Mouse (Mus musculus) embryonic facial prominence, embryonic 13.5 days (tissue): ENCODE results near the gene Pdf. TPM values are rescaled to one million over a fixed set of nuclear protein-coding genes. Genes with fewer than 3 reads are reported as not detected.
"Not testable (repeated sequence)": the region's sequence is repeated elsewhere in the genome, so short reads cannot be mapped to it uniquely, and the experiment has no call there.

Source experiments
- ATAC-seq: fragments of 200-750 bp; cut with Nextera tagmentation; 2 replicates; pipeline ENCODE4 v1.8.0; 2017; ENCODE audit warnings: low read depth; ENCODE audit not compliant: insufficient number of reproducible peaks, insufficient read depth, low FRiP score, low TSS enrichment
- H3K27ac ChIP-seq: fragments of 300-500 bp; sonication (generic); 2 replicates; pipeline ENCODE4 v1.5.1; 2015; ENCODE audit warnings: moderate library complexity, mild to moderate bottlenecking, inconsistent platforms
- H3K27me3 ChIP-seq: fragments of 300-500 bp; sonication (generic); 2 replicates; pipeline ENCODE4 v1.6.1; 2015; ENCODE audit warnings: mild to moderate bottlenecking, inconsistent platforms
- H3K36me3 ChIP-seq: fragments of 300-500 bp; sonication (generic); 2 replicates; pipeline ENCODE4 v1.6.1; 2015; ENCODE audit warnings: mild to moderate bottlenecking, inconsistent platforms
- H3K4me1 ChIP-seq: fragments of 300-500 bp; sonication (generic); 2 replicates; pipeline ENCODE4 v1.6.1; 2015; ENCODE audit warnings: inconsistent platforms
- H3K4me2 ChIP-seq: fragments of 300-500 bp; sonication (generic); 2 replicates; pipeline ENCODE4 v1.6.1; 2015; ENCODE audit warnings: moderate library complexity, mild to moderate bottlenecking, inconsistent platforms
- H3K4me3 ChIP-seq: fragments of 300-500 bp; sonication (generic); 2 replicates; pipeline ENCODE4 v1.5.1; 2015; ENCODE audit warnings: mild to moderate bottlenecking, inconsistent platforms
- H3K9ac ChIP-seq: fragments of 300-500 bp; sonication (generic); 2 replicates; pipeline ENCODE4 v1.6.1; 2015; ENCODE audit warnings: mild to moderate bottlenecking, inconsistent platforms
- H3K9me3 ChIP-seq: fragments of 300-500 bp; sonication (generic); 2 replicates; pipeline ENCODE4 v1.6.1; 2016; ENCODE audit warnings: inconsistent platforms
- WGBS: fragments of 180-500 bp; shearing (Covaris S2); methylation state at CpG from one replicate; pipeline ENCODE4 v1.1.7; 2015; ENCODE audit warnings: mixed read lengths; 5-methylcytosine and 5-hydroxymethylcytosine counted together
- polyA plus RNA-seq: library from polyadenylated mRNA; unstranded; fragments of >200 nt; fragmentation: Nextera tagmentation; extraction: Ambion mirVana; gene quantifications from 2 replicates; pipeline ENCODE4 v1.2.1, GENCODE M21; 2015

Gene Pdf
- polyA plus RNA-seq, 1 experiment from 2014 or later = 51.1 TPM

- H3K4me2 ChIP-seq, H3K4me3 ChIP-seq, H3K27me3 ChIP-seq, ATAC-seq, H3K9me3 ChIP-seq, H3K27ac ChIP-seq, H3K9ac ChIP-seq: not testable (repeated sequence)
- Histone ChIP-seq H3K4me1 (peaks cover 17% of the 10 kb centered on the region), H3K36me3 (peaks cover 27% of the 10 kb centered on the region)
- 90% methylated on average over 2 of the region's 2 CpGs for WGBS
Observed at GRCm38 (mm10) chr8:107033609-107034008, 14.8 kb downstream of the Pdf start.

- H3K4me1 ChIP-seq = peaks cover 17% of the 10 kb centered on the region
- under 1% methylated on average over 40 of the region's 40 CpGs for WGBS
- peak overlapping the region; percentile 74 for H3K27ac ChIP-seq
- H3K9me3 ChIP-seq = no peaks in the 10 kb centered on the region
- H3K36me3 ChIP-seq = peaks cover 17% of the 10 kb centered on the region
- H3K27me3 ChIP-seq = no peaks in the 10 kb centered on the region
- H3K9ac ChIP-seq = peak overlapping the region; percentile 98
- peak overlapping the region; percentile 97 for H3K4me3 ChIP-seq
- ATAC-seq = no peak; the same call in 1 of the 2 replicates
- H3K4me2 ChIP-seq = peak overlapping the region; percentile 76
Observed at GRCm38 (mm10) chr8:107031577-107032090, 16.8 kb downstream of the Pdf start.

- no peaks in the 10 kb centered on the region for H3K27me3 ChIP-seq
- H3K4me3 ChIP-seq = peak within 1 kb of the TSS; percentile 97
- no peaks in the 10 kb centered on the region for H3K9me3 ChIP-seq
- H3K36me3 ChIP-seq = peaks cover 11% of the 10 kb centered on the region
- WGBS = 4% methylated on average over 66 of the region's 66 CpGs
- H3K27ac ChIP-seq = peak within 1 kb of the TSS; percentile 74
- peaks cover 17% of the 10 kb centered on the region for H3K4me1 ChIP-seq
- H3K4me2 ChIP-seq = peak within 1 kb of the TSS; percentile 76
- peak; percentile 93 for ATAC-seq
- H3K9ac ChIP-seq = peak within 1 kb of the TSS; percentile 98
Observed at GRCm38 (mm10) chr8:107030650-107031576, 17.5 kb downstream of the Pdf start, which contains the start of gene Vps4a. Gene Vps4a, plus strand, starts transcription at chr8:107031222.

- H3K9ac ChIP-seq = no peak overlapping the region
- no peak overlapping the region for H3K27ac ChIP-seq
- 64% methylated on average over 5 of the region's 5 CpGs for WGBS
- H3K9me3 ChIP-seq = no peaks in the 10 kb centered on the region
- H3K4me3 ChIP-seq = no peak overlapping the region
- 0 out of 2 replicates have a peak, but pooled peaks cover 3% of the 10 kb centered on the region for H3K36me3 ChIP-seq
- H3K4me1 ChIP-seq = peaks cover 17% of the 10 kb centered on the region
- H3K4me2 ChIP-seq = no peak overlapping the region
- no peak for ATAC-seq
- no peaks in the 10 kb centered on the region for H3K27me3 ChIP-seq
Observed at GRCm38 (mm10) chr8:107030058-107030457, 18.4 kb downstream of the Pdf start.

- Histone ChIP-seq H3K9me3 (no peaks in the 10 kb centered on the region), H3K4me1 (peaks cover 17% of the 10 kb centered on the region), H3K4me2 (no peak overlapping the region), H3K27me3 (no peaks in the 10 kb centered on the region), H3K27ac (no peak overlapping the region), H3K36me3 (no peaks in the 10 kb centered on the region), H3K9ac (no peak overlapping the region), H3K4me3 (no peak overlapping the region)
- ATAC-seq = no peak
- 85% methylated on average over 3 of the region's 3 CpGs for WGBS
Observed at GRCm38 (mm10) chr8:107029310-107029709, 19.1 kb downstream of the Pdf start.

- no peak overlapping the region for H3K4me3 ChIP-seq
- H3K9me3 ChIP-seq = no peaks in the 10 kb centered on the region
- H3K27me3 ChIP-seq = no peaks in the 10 kb centered on the region
- H3K9ac ChIP-seq = no peak overlapping the region
- H3K27ac ChIP-seq = no peak overlapping the region
- 89% methylated on average over 8 of the region's 8 CpGs for WGBS
- H3K36me3 ChIP-seq = no peaks in the 10 kb centered on the region
- no peaks in the 10 kb centered on the region for H3K4me1 ChIP-seq
- ATAC-seq = no peak
- H3K4me2 ChIP-seq = no peak overlapping the region
Observed at GRCm38 (mm10) chr8:107023479-107023878, 24.9 kb downstream of the Pdf start.

GRCm38 (mm10) chr8:107014915-107015314 is 33.5 kb downstream of the Pdf start:
- no peak for ATAC-seq
- H3K9ac ChIP-seq = no peak overlapping the region
- no peak overlapping the region for H3K4me3 ChIP-seq
- no peaks in the 10 kb centered on the region for H3K27me3 ChIP-seq
- H3K36me3 ChIP-seq = peaks cover 28% of the 10 kb centered on the region
- H3K4me1 ChIP-seq = no peaks in the 10 kb centered on the region
- no peak overlapping the region for H3K27ac ChIP-seq
- H3K4me2 ChIP-seq = no peak overlapping the region
- WGBS = 89% methylated on average over 1 of the region's 1 CpGs
- H3K9me3 ChIP-seq = no peaks in the 10 kb centered on the region

GRCm38 (mm10) chr8:107012666-107013065 is 35.7 kb downstream of the Pdf start:
- H3K9me3 ChIP-seq = no peaks in the 10 kb centered on the region
- H3K27me3 ChIP-seq = no peaks in the 10 kb centered on the region
- H3K27ac ChIP-seq = no peak overlapping the region
- ATAC-seq = no peak
- no peak overlapping the region for H3K4me3 ChIP-seq
- peaks cover 39% of the 10 kb centered on the region for H3K36me3 ChIP-seq
- H3K9ac ChIP-seq = no peak overlapping the region
- H3K4me2 ChIP-seq = no peak overlapping the region
- H3K4me1 ChIP-seq = no peaks in the 10 kb centered on the region
- WGBS = 79% methylated on average over 2 of the region's 2 CpGs

- Histone ChIP-seq H3K4me3 (no peak overlapping the region), H3K9me3 (no peaks in the 10 kb centered on the region), H3K27ac (no peak overlapping the region), H3K4me2 (no peak overlapping the region), H3K4me1 (no peaks in the 10 kb centered on the region), H3K36me3 (peaks cover 64% of the 10 kb centered on the region), H3K9ac (no peak overlapping the region), H3K27me3 (no peaks in the 10 kb centered on the region)
- 84% methylated on average over 3 of the region's 3 CpGs for WGBS
- no peak for ATAC-seq
Observed at GRCm38 (mm10) chr8:107007795-107008194, 40.6 kb downstream of the Pdf start.

- H3K9me3 ChIP-seq = no peaks in the 10 kb centered on the region
- peaks cover 13% of the 10 kb centered on the region for H3K4me1 ChIP-seq
- H3K4me3 ChIP-seq = no peak overlapping the region
- 37% methylated on average over 5 of the region's 5 CpGs for WGBS
- ATAC-seq = no peak
- no peak overlapping the region for H3K4me2 ChIP-seq
- H3K9ac ChIP-seq = no peak overlapping the region
- no peaks in the 10 kb centered on the region for H3K27me3 ChIP-seq
- H3K27ac ChIP-seq = no peak overlapping the region
- H3K36me3 ChIP-seq = peaks cover 26% of the 10 kb centered on the region
Observed at GRCm38 (mm10) chr8:107002532-107002931, 45.9 kb downstream of the Pdf start.

GRCm38 (mm10) chr8:106999068-106999467 is 49.3 kb downstream of the Pdf start:
- no peaks in the 10 kb centered on the region for H3K27me3 ChIP-seq
- peaks cover 21% of the 10 kb centered on the region for H3K36me3 ChIP-seq
- H3K4me2 ChIP-seq = no peak overlapping the region
- H3K9ac ChIP-seq = no peak overlapping the region
- H3K4me3 ChIP-seq = no peak overlapping the region
- H3K27ac ChIP-seq = no peak overlapping the region
- H3K9me3 ChIP-seq = no peaks in the 10 kb centered on the region
- ATAC-seq = no peak
- peaks cover 13% of the 10 kb centered on the region for H3K4me1 ChIP-seq
- WGBS = 51% methylated on average over 1 of the region's 1 CpGs

GRCm38 (mm10) chr8:106997416-106997815 is 51.0 kb downstream of the Pdf start:
- peaks cover 13% of the 10 kb centered on the region for H3K4me1 ChIP-seq
- H3K9ac ChIP-seq = no peak overlapping the region
- H3K4me2 ChIP-seq = no peak overlapping the region
- no peak overlapping the region for H3K4me3 ChIP-seq
- no peaks in the 10 kb centered on the region for H3K9me3 ChIP-seq
- WGBS = 60% methylated on average over 4 of the region's 4 CpGs
- H3K27ac ChIP-seq = no peak overlapping the region
- H3K36me3 ChIP-seq = peaks cover 23% of the 10 kb centered on the region; the same call in 1 of the 2 replicates
- ATAC-seq = no peak
- H3K27me3 ChIP-seq = no peaks in the 10 kb centered on the region
